Mouse (Mus musculus) C2C12 (cell line): ENCODE measurements around the gene Atp8a2. TPM values are rescaled to one million over a fixed set of nuclear protein-coding genes. Genes with fewer than 3 reads are reported as not detected.

ENCODE experiments used
- H3K27me3 ChIP-seq: one replicate; pipeline ENCODE4 v1.6.1; 2011; ENCODE audit not compliant: control insufficient read depth, insufficient read depth, insufficient read length
- H3K36me3 ChIP-seq: one replicate; pipeline ENCODE4 v1.6.1; 2011; ENCODE audit not compliant: control insufficient read depth, insufficient read depth
- H3K4me3 ChIP-seq: one replicate; pipeline ENCODE4 v1.5.1; 2011; ENCODE audit warnings: mild to moderate bottlenecking, control low read depth; ENCODE audit not compliant: poor library complexity, insufficient read depth, severe bottlenecking
- H3K79me2 ChIP-seq: one replicate; pipeline ENCODE4 v1.6.1; 2011; ENCODE audit not compliant: control insufficient read depth, insufficient read depth
- H3K79me3 ChIP-seq: one replicate; pipeline ENCODE4 v1.6.1; 2011; ENCODE audit warnings: low read depth, control low read depth
- H3ac ChIP-seq: one replicate; pipeline ENCODE3; 2011; ENCODE audit warnings: low read depth; ENCODE audit not compliant: control insufficient read depth, insufficient read length
- CEBPB ChIP-seq: IDR thresholded peaks from one replicate; pipeline ENCODE4 v1.6.1; 2011; ENCODE audit warnings: low read depth, mild to moderate bottlenecking, control low read depth, moderate library complexity
- CTCF ChIP-seq: IDR thresholded peaks from one replicate; pipeline ENCODE4 v1.5.1; 2011; ENCODE audit not compliant: control insufficient read depth, insufficient read depth, insufficient read length
- FOSL1 ChIP-seq: IDR thresholded peaks from one replicate; pipeline ENCODE4 v1.8.0; 2011; ENCODE audit warnings: mild to moderate bottlenecking, low read length; ENCODE audit not compliant: poor library complexity, insufficient read depth, severe bottlenecking
- MAX ChIP-seq: IDR thresholded peaks from one replicate; pipeline ENCODE4 v1.6.1; 2011; ENCODE audit warnings: mild to moderate bottlenecking, control low read depth
- MYOD1 ChIP-seq: IDR thresholded peaks from one replicate; pipeline ENCODE4 v1.6.1; 2011; ENCODE audit warnings: low read depth; ENCODE audit not compliant: control insufficient read depth, insufficient read length
- MYOG ChIP-seq: IDR thresholded peaks from one replicate; pipeline ENCODE4 v1.6.1; 2011; ENCODE audit not compliant: control insufficient read depth, insufficient read length; ENCODE audit errors: extremely low read depth
- USF1 ChIP-seq: IDR thresholded peaks from one replicate; pipeline ENCODE4 v1.6.1; 2011; ENCODE audit warnings: low read depth, mild to moderate bottlenecking, control low read depth, moderate library complexity
- polyA plus RNA-seq: library from polyadenylated mRNA; unstranded; fragments of >200 nt; fragmentation: generic; extraction: Trizol; gene quantifications from one replicate; pipeline ENCODE4 v1.2.1, GENCODE M21; 2012; ENCODE audit warnings: missing spikeins

Gene Atp8a2
- polyA plus RNA-seq, 1 experiment = under 0.01 TPM

DNA sequence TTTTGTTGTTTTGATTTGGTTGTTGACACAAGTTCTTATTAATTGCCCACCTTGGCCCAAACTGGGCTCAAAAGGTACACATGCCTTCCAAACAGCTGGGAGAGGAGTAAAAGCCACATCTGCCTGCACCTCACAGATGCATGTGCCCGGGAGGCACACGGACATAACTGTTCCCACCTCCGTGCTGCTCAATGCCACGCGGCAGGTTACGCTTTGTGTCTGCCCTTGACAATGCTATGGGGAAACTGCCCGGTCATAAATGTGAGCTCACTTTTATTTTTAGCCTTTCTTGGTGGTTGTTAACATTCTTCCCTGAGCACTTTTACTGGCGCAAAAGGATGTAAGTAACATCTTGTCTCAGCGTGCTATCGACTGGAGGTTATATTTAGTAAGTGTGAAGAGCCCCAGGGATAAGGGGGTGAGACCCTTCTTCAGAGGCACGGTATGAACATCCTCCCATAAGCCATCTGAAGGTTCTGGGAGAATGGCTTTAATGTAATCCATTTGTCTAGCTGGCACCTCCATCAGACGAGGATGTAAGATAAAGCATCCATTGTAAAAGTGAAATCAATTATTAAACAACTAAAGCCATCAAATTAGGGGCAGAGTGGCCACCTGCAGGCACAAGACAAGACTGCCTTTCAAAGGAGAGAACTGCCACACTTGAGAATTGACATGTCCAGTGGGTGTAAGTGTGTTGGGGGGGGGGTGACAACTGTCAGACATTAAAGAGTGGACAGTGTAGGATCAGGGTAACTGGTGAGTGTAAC is 24.5 kb downstream of the Atp8a2 start:
- Histone ChIP-seq H3K36me3 (no peaks in the 10 kb centered on the region), H3K79me2 (no peaks in the 10 kb centered on the region), H3K79me3 (no peaks in the 10 kb centered on the region), H3K27me3 (peaks cover 39% of the 10 kb centered on the region), H3K4me3 (no peak overlapping the region), H3ac (no peak overlapping the region)
- no peak for TF ChIP-seq FOSL1
- TF ChIP-seq USF1 = no peak
- TF ChIP-seq MYOG = no peak
- no peak for TF ChIP-seq MAX
- no peak for TF ChIP-seq MYOD1
- TF ChIP-seq CEBPB = no peak
- no peak for TF ChIP-seq CTCF

DNA sequence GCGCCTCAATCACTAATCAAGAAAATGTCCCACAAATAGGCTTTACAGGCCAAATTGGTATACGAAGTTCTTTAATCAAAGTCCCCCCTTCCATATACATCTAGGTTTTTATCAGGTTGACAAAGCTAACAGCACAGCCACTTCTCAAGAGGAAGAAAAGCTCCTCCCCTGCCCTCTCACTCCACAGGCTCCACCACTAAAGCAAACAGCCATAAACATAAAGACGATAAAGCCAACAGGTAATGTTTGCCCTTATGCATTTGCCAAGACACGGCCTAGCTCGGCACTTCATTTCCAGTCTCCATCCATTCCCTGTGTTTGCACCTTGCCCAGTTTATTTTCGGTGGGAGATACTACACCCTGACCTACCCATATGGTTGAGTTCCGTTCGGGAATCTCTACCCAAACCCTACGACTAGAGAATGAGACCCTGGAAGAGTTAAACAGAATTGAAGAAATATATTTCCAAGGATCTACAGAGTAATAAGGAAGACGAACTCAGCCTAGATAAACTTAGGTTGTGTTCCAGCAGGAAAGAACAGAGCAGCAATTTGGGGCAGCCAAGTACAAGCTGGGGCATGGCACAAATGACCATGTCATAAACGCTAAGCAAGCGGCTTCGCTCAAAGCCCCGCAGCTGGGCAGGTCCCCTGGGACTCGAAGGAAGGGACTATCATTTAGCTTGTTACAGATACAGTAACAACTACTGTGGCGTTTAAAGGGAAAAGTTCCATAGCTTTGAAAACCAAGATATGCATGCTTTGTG is 26.0 kb downstream of the Atp8a2 start:
- TF ChIP-seq USF1 = no peak
- TF ChIP-seq MYOD1 = no peak
- peaks cover 24% of the 10 kb centered on the region for H3K27me3 ChIP-seq

DNA sequence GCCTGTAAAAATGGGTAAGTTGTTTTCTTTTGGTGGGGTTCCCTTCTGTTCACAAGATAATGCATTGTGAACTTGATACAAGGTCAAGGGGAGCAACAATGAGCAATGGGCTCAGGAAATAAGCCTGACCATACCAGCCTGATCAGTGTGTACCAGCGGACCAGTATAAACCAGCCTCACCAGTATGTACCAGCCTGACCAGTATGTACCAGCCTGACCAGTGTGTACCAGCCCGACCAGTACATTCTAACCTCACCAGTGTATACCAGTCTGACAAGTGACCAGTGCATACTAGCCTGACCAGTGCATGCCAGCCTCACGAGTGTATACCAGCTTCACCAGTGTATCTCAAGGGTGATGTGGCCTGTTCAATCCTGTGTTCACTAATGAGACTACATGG is 33.6 kb downstream of the Atp8a2 start:
- TF ChIP-seq USF1 (no peak), MYOD1 (no peak), MAX (no peak), MYOG (no peak), CEBPB (no peak), FOSL1 (no peak), CTCF (no peak)
- Histone ChIP-seq H3ac (no peak overlapping the region), H3K4me3 (no peak overlapping the region), H3K36me3 (no peaks in the 10 kb centered on the region), H3K79me3 (no peaks in the 10 kb centered on the region), H3K27me3 (peaks cover 5% of the 10 kb centered on the region), H3K79me2 (no peaks in the 10 kb centered on the region)

More for the DNA sequence above, 26.0 kb downstream of the Atp8a2 start:
- H3ac ChIP-seq = no peak overlapping the region
- no peaks in the 10 kb centered on the region for H3K36me3 ChIP-seq
- no peaks in the 10 kb centered on the region for H3K79me3 ChIP-seq
- no peak overlapping the region for H3K4me3 ChIP-seq
- H3K79me2 ChIP-seq = no peaks in the 10 kb centered on the region

DNA sequence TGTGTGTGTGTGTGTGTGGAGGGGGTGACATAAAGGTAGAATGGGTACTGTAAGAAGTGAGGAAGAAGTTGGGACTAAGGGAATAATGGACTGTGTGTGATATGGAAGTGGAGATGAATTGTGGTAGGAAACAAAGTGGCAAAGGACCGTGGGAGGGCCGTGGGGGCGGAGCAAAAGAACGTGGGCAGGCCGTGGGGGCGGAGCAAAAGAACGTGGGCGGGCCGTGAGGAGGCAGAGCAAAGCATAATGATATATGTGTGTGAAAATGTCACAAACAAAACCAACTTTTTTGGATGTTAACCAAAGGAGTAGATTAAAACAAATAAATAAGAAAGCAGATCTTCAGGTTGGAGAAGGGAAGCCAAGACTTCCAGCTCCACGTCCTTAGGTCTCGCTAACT is 44.6 kb downstream of the Atp8a2 start:
- no peak for TF ChIP-seq MYOG
- no peak for TF ChIP-seq CEBPB
- no peak for TF ChIP-seq USF1
- TF ChIP-seq MYOD1 = no peak
- no peak for TF ChIP-seq MAX
- no peak for TF ChIP-seq FOSL1
- TF ChIP-seq CTCF = no peak
- no peaks in the 10 kb centered on the region for H3K79me3 ChIP-seq
- no peaks in the 10 kb centered on the region for H3K27me3 ChIP-seq
- H3K4me3 ChIP-seq = no peak overlapping the region
- no peaks in the 10 kb centered on the region for H3K36me3 ChIP-seq
- H3K79me2 ChIP-seq = no peaks in the 10 kb centered on the region
- H3ac ChIP-seq = no peak overlapping the region

DNA sequence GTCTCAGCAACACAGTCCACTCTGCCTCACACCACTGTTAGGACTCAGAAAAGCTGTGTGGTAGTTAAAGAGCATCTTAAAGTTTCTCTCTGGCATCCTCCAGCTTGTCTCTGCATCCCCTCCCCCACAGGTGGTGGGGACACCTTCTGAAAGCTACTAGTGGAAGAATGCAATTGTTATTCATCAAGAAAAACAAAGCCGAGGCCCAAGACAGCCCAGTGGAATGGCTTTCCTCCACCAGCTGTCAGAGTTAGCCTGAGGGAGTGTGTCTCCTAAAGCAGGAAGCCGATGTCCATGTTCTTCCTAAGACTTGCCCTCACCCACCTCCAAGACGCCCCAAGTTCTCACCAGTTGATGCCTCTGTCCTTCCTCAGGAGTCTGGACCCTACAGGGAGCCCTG is 48.1 kb downstream of the Atp8a2 start:
- H3K4me3 ChIP-seq = no peak overlapping the region
- H3K79me2 ChIP-seq = no peaks in the 10 kb centered on the region
- TF ChIP-seq USF1 (no peak), MAX (no peak), MYOD1 (no peak), CEBPB (no peak), FOSL1 (no peak), CTCF (no peak), MYOG (no peak)
- no peak overlapping the region for H3ac ChIP-seq
- no peaks in the 10 kb centered on the region for H3K79me3 ChIP-seq
- no peaks in the 10 kb centered on the region for H3K27me3 ChIP-seq
- H3K36me3 ChIP-seq = no peaks in the 10 kb centered on the region
